Mouse (Mus musculus): ENCODE measurements at regions not wholly inside any gene's neighbourhood (a gene's known extent, or its start where the extent isn't known, plus 50 kb on each side); places are given as distances from the start of the nearest gene placed in this dataset.
"Not testable (repeated sequence)": the region's sequence is repeated elsewhere in the genome, so short reads cannot be mapped to it uniquely, and the experiment has no call there.

DNA sequence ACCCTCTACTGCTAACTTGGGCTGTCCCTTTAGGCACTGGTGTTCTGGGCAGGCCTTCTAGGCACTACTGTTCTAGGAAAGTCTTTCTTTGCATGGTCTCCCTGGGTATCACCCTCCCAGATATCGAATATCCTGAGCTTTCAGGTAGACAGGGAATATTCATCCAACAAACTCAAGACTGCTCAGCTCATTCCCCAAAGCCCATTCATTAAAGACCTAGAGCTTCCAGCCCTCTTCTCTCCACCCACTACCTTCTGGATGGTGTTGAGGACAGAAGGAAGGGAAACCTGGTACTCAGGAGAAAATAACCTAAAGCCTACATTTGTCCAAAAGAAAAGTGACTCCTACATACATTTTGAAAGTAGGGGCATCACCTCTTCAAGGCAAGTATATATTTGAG lies 420.0 kb downstream of the Tcerg1l start:
- DNase-seq (ENCODE audit: low spot score in 2 of 2) = no peak

GRCm38 (mm10) chr7:137979361-137979760 lies 418.2 kb downstream of the Tcerg1l start:
- DNase-seq (ENCODE audit: low spot score in 2 of 2) = no peak

DNA sequence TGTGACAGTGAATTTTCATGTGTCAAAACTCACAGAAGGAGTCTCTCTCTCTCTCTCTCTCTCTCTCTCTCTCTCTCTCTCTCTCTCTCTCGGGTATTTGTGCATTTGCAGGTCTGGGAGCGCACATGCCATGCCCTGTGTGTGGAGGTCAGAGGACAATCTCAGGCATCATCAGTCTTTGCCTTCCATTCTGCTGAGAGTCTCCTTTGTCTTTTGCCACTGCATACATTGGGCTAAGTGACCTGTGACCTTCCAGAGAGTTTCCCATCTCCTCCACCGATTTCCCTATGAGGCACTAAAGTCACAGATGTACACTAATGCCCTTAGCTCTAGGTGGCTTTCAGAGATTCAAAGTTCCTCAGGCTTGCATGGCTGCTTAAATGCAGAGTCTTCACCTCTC lies 391.7 kb downstream of the Tcerg1l start:
- no peak for DNase-seq (ENCODE audit: low spot score in 2 of 2)

- no peak for DNase-seq (ENCODE audit: low spot score in 2 of 2)
Observed at GRCm38 (mm10) chr7:138006971-138007370, 390.6 kb downstream of the Tcerg1l start.

DNA sequence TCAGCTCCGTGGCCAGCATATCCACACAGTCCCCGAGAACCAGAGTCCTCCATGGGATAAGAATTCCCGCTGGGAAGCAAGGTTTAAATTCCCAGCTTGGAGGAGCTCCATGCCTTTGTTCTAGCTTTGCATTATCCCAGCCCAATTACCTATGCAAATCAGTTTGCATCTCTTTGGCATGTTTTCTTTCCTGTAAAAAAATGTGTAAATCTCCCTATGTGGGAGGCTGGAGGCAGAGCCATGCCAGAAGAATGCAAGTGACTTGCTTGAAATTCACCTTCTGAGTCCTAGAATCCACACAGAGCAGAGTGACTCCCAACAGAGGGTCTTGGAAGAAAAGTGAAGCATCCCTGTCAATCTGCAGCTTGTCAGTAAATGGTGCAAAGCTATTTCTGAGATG lies 388.9 kb downstream of the Tcerg1l start:
- no peak for DNase-seq (ENCODE audit: low spot score in 2 of 2)

GRCm38 (mm10) chr7:138024021-138024420 lies 373.5 kb downstream of the Tcerg1l start:
- not testable (repeated sequence) for DNase-seq (ENCODE audit: low spot score in 2 of 2)

- DNase-seq (ENCODE audit: low spot score in 2 of 2) = no peak
Observed at GRCm38 (mm10) chr7:138051696-138052095, 345.8 kb downstream of the Tcerg1l start.

GRCm38 (mm10) chr7:138054756-138055155 lies 342.8 kb downstream of the Tcerg1l start:
- no peak for DNase-seq (ENCODE audit: low spot score in 2 of 2)

DNA sequence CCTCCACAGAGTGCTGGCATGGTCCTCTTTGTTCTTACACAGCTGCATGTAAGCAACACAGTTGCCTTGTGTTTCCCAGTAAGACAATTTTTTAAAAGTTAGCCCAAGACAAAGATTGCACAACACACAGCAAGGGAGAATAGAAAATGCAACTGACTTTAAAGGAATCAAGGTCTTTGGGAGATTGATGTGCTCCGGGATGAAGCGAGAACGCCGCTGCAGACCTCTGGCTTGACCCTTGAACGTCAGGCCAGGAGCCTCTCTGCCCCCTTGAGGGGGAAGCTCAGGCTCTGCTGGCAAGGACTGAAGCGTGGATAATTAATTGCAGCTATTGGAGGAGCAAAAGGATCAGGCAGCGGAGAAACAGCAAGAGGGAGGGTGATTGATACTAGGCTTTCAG lies 336.4 kb downstream of the Tcerg1l start:
- no peak for DNase-seq (ENCODE audit: low spot score in 2 of 2)

GRCm38 (mm10) chr7:138066921-138067320 lies 330.6 kb downstream of the Tcerg1l start:
- no peak for DNase-seq (ENCODE audit: low spot score in 2 of 2)

GRCm38 (mm10) chr7:138075231-138075630 lies 322.3 kb downstream of the Tcerg1l start:
- DNase-seq (ENCODE audit: low spot score in 2 of 2) = no peak

GRCm38 (mm10) chr7:138083980-138084379 lies 313.6 kb downstream of the Tcerg1l start:
- DNase-seq (ENCODE audit: low spot score in 2 of 2) = peak; percentile 25 to 49

- DNase-seq (ENCODE audit: low spot score in 2 of 2) = no peak
Observed at GRCm38 (mm10) chr7:138107471-138108210, 289.9 kb downstream of the Tcerg1l start.

- no peak for DNase-seq (ENCODE audit: low spot score in 2 of 2)
Observed at GRCm38 (mm10) chr7:138121497-138121896, 276.0 kb downstream of the Tcerg1l start.

DNA sequence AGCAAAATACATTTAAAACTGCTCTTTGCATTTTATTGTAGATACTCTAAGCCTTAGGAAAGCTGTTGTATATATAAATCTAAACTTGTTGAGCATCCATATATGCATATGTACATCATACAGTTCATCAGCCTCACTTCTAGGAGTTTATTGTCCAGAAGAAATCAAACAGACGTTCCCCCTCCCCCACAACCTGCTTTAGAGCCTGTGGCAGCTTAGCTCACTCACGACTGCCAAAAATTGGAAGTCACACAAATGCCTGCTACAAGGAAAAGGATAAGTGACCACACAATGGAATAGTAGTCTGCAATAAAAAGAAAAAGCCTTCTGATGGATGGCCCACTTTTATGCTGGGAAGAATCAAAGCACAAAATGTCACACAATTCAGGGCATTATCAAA lies 267.8 kb downstream of the Tcerg1l start:
- no peak for DNase-seq (ENCODE audit: low spot score in 2 of 2)

GRCm38 (mm10) chr7:138133427-138133826 lies 264.1 kb downstream of the Tcerg1l start:
- no peak for DNase-seq (ENCODE audit: low spot score in 2 of 2)

DNA sequence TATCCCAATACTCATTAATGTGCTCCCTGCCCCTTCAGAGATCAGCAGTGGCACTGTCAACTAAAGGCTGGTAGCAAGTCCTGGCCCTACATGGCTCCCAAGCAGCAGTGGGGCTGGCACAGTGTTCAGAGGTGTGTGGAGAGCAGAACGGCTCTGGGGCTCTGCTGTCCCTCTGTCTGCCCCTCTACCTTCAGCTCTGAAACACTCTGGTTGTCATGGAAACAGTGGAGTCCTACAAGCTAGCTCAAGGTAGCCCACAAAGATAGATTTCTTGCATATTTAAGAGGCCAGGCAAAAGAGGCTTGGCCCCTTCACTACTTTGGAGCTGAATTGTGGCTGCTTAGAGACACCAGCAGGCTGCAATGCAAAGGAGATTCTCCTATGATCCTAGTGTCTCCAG lies 259.6 kb downstream of the Tcerg1l start:
- DNase-seq (ENCODE audit: low spot score in 2 of 2) = no peak

DNA sequence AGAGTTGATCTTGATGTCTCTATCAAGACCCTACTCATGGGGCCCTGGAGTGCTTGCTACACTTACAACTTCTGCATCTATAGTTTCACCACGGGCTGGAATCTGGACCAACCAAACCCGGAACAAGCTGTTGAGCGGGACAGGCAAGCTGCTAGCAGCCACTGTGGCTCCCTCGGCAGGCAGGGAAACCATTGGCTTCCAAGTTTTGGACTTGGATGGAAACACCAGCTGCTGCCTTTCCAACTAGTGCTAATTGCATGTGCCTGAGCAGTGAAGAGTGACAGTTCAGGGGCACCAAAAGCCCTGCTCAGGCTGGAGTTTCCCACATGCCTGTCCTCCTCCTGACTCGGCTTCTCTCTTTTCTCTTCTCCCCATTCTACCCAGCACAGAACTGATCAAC lies 257.8 kb downstream of the Tcerg1l start:
- DNase-seq (ENCODE audit: low spot score in 2 of 2) = no peak

GRCm38 (mm10) chr7:138149496-138149895 lies 248.0 kb downstream of the Tcerg1l start:
- DNase-seq (ENCODE audit: low spot score in 2 of 2) = no peak

DNA sequence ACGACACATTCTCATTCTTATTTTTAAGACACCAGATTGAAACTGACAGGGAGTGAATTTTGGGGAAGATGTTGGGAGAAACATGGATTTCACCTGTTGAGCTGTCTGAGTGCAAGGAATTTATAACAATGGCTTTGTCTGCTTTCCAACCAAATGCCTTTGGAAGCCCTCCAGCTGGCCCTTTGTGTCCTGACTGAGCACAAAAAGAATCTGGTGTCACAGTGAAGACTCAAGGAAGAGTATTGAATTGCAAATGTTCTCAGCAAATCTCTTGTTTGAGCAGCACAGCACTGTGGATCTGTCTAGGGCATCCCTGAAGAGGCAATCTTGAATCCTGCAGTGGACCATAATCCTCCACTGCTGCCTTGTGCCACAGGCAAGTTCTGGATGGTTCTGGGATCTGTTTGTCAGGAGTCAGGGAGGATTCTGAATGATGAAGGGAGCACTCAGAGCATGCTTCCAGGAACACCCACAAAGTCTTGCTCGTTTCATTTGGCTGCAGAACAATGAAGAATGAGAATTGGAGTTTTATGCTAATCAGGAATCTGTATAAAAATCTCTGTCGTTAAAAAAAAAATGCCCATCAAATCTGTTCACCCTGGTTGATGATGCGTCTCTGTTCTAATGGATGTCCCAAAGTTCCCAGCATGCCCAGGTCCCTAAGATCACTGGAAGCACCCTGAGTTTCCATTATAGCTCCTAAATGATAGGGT lies 243.9 kb downstream of the Tcerg1l start:
- DNase-seq (ENCODE audit: low spot score in 2 of 2) = no peak

All from frontal cortex, postnatal 14 days (tissue).